Mouse (Mus musculus) common myeloid progenitor, adult 5-6 weeks (primary cell): ENCODE results near the gene Ppil3. TPM values are rescaled to one million over a fixed set of nuclear protein-coding genes. Genes with fewer than 3 reads are reported as not detected.

Experiments used
- ATAC-seq: replicated peaks from 2 replicates; pipeline ENCODE4 v1.8.0; 2016; ENCODE audit warnings: low read depth, mild to moderate bottlenecking, moderate TSS enrichment, inconsistent platforms; ENCODE audit not compliant: poor library complexity, severe bottlenecking
- total RNA-seq: library from RNA; stranded (forward); fragments of 200-1000, 187-1606 nt; gene quantifications from 2 replicates; pipeline ENCODE4 v1.2.3, GENCODE M21; 2017

Ppil3 gene
- 71.3 and 86.1 TPM in 2 replicates for total RNA-seq

DNA sequence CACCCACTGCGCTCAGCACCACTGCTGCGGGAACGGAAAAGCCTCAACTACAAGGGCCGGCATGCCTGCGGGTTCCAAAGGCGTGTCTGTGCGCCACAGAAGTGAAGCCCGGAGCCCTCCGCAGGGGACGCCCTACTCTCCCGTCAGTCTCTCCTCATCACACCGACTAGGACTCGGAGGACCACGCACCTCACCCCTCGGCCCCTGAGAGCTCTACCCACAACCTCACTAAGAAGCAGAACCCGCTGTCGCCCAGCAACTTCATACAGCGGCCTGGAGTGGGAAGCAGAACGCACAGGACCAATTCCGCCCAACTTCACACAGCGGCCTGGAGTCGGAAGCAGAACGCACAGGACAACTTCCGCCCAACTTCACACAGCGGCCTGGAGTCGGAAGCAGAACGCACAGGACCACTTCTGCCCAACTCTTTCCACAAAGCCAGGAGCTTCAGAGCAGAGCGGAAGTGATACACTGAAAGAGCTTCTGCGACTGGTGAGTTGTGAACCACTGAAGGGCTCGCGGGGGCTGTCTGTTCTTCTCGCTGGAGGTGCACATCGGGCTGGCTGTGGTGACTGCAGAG is at the start of gene Ppil3, which contains the start of gene Nif3l1:
TSS of gene Ppil3 (minus strand) at position 344 of the 580 bp plus-strand sequence.
TSS of gene Nif3l1 (plus strand) at position 9 of the 580 bp plus-strand sequence.
- ATAC-seq = peak; percentile 93

DNA sequence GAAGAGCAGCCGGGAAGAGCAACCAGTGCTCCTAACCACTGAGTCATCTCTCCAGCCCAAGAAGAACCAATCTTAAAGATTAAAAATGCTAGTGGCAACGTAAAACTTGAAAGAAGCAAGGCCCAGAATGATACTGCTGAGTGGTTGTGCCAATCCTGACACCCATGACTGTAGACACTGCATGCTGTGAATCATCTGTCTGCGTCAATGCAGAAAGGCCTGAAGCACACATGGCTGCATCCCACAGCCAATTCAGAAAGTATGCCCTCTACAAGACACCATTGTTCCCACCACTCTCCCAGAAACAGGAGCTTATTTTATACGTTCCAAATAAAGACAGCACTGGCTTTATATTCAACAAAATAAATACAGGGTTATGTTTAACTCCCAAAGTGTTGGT is 37.4 kb upstream of the Ppil3 start:
- no peak for ATAC-seq

DNA sequence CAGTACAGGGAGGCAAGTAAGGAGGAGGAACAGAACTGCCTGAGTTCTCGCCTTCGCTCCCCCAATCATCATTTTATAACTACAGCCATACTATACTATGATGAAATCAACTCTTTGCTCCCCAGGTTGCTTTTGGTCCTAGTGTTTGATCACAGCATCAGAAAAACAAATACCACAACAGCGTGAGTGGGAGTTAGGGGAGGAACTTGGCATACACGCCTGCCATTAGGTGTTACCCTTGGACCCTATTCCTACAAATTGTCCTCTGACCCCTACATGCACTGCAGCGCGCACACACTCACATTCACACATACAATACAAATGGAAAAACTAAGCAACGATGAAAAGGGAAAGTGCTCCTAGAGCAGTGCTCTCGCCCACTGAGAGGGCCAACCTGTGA is 30.4 kb upstream of the Ppil3 start:
- ATAC-seq = no peak

DNA sequence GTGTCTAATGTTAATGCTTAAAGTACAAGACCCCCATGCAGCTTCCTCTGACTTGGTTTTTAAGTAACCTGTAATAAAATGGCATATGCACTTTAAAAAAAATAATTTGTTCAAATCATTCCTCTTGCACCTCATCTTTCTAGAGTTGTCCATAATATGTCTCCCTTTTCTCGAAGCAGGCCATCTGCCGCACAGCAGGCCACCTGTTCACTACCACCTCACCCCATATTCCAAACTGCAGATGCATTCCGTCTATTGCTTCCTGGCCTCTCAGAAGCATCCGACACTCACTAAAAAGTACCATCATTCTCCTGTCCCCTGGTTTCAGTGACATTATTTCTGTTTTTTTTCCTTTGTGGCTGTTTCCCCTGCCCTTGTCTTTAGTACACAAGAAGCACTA is 20.3 kb upstream of the Ppil3 start:
- no peak for ATAC-seq

DNA sequence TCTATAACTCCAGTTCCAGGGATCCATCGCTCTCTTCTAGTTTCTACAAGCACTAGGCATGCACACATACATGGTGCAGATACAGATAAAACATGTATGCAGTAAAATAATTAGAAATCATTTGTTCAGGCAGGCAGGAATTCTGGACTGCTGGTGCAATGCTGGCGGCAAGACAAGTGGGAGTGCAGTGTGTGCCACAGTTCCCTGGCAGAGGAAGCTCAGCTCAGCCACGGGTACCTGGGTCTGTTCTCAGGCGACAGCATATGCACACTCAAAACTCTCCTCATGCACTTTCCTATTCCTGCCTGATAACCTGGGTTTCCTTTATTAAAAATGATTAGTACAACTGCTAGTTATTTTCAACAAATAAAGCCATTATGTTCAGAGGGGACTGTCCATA is 19.8 kb upstream of the Ppil3 start:
- no peak for ATAC-seq

DNA sequence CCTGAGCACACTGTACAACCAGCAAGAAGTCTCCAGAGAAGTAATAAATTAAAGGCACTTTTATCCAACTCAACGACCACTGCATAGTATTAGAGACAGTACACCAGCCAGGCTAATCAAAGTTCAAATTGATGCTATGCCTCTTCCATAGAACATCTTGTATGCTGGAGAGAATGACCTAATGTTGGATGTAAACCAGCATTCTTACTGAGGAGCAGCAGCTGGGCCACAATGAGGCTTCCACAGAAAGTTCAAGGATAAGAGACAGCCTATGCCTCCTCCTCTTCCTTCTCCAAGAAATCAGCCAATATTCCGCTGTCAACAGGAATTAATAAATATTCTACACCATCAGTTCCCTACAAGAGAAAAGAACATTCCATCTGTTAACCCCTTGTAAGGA is 18.6 kb upstream of the Ppil3 start:
- ATAC-seq = no peak

DNA sequence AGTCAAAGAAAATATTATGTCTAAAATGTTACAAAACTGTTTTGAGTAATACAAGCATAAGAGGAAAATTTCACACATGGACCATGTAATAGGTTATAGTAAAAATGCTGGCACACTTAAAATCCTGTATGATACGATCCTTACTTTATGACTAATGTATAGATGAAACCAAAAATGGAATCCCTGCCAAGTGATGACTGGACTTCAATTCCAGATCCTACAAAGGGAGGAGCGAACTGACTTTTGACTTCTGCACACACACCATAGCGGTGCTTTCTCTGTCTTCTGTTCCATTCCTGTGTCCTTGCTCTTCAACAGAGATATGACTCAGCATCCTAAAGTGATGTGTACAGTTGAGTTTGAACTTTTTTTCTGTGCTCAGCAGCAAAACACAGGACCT is 15.3 kb upstream of the Ppil3 start:
- no peak for ATAC-seq

DNA sequence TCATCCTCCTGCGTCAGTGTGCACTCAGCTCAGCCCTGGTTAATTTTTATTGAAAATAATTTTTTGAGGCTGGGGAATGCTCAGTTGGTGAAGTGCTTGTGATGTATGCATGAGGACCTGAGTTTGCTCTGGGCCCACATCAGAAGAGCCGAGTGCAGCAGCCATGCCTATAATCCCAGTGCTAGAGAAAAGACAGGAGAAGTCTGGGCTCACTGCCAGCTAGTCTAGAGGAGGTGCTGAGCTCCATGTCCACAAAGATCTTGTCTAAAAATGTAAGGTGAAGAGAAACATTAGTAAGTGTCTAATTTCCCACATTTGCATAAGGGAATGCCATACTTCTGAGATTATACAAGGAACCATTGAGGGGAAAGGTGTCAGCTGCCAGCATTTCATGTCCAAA is 13.6 kb upstream of the Ppil3 start:
- ATAC-seq = no peak

DNA sequence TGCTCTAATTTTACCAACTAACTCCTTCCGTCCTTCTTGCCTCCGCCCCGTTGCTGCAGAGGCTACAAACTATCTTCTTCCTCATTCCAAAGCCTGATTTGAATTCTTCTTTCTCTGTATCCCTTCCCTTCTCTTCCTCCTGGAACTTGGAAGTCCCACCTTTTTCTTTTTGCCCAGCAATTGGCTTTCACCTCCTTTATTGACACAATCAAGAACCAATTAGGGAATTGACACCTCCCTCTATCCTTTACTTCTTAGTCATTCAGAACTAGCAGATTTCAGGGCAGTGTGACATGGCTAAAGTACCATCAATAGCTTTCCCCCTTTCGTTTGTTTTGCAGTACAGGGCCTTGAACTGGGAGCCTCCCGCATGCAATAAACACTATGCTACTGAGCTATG is 12.9 kb upstream of the Ppil3 start:
- ATAC-seq = no peak

DNA sequence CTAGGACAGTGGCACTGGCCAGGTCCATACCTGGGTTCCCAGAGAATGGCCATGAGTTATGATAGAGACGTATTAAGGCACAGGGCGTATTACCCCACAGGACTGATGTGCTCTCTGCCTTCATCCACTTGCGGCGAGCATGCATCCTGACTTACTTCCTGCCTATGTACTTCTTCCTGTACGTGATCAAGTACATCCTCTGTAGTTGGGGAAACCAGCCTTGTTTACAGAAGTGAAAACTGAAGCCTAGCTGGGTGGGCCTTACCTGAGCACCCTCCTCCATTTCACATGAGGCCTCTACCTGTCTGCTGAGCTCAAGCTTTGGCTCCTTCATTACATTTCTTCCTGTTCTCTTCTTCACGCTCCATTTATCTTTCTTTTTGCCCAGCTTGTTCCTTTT is 9.0 kb upstream of the Ppil3 start:
- no peak for ATAC-seq

DNA sequence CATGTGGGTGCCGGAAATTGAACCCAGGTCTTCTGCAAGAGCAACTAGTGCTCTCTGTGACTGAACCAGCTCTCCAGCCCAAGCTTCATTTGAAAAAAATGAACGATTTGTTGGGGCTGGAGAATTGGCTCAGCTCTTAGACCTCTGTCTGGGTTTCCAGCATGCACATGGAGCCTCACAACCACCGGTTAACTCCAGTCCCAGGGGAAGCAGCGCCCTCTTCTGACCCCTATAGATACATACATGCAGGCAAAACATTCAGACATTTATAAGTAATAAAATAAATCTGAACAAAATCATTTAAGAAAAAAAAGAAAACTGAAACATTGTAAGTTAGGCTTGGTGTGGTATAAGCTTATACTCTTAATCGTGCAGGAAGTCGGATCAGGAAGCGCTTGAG is 3.1 kb upstream of the Ppil3 start:
- no peak for ATAC-seq

DNA sequence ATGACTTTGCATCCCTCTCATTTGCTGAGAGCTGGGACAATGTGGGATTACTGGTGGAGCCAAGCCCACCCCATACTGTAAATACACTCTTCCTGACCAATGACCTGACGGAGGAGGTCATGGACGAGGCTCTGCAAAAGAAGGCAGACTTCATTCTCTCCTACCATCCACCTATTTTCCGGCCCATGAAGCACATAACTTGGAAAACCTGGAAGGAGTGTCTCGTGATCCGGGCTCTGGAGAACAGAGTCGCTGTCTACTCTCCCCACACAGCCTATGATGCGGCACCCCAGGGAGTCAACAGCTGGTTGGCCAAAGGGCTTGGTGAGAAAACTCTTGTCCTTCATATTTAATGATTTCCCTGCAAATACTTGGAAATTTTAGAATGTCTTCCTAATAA is 2.5 kb upstream of the Ppil3 start:
- ATAC-seq = no peak

DNA sequence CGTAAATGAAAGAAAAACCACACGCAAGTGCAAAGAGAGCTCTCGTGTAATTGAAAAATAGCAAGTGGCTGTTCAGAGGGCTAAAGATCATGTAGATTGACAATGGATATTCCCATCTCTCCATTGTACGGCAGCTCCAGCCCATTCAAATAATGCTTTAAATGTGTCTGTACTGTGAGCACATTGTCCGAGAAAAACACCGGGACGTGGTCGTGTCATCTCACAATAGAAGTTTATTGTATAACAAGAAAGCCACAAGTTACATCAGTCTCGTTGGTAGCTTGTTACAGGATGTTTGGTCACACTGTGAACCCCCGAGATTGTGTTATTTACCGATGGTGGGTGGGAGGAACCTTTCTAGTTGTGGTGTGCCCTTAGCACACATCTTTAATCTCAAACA is 575 bp upstream of the Ppil3 start:
- ATAC-seq = no peak

DNA sequence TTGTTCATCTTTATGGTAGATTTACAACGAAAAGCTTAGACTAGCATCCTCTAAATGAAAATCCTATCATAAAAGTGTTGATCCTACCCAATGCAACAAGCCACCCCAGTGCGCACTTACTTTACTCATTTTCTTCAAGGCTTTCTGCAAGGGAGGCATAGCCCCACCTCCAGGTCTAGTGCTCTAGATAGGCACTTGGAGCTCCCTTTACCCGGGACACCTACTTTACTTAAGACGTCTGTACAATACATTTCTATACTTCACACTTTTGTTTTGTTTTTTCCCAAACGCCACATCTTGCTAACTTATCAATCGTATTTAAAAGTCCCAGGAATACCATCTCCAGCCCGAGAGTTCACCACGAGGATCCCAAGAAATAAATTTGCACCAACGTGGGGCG is 595 bp downstream of the Ppil3 start:
- ATAC-seq = no peak

DNA sequence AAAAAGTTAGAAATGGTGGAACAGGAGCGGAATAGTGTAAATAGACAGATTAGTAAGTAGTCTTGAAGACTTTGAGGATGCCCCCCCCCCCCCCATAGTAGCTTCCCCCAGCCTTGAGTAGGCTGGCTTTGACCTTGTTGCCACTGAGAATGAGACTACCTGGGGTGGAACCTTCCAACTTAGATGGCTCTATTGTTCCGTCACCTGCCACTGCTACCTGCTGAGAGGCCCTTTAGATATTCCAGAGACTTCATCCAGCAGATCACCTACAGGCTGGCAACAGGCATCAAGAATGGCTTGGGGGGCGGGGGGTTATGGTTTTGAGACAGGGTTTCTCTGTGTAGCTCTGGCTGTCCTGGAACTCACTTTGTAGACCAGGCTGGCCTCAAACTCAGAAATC is 20.7 kb downstream of the Ppil3 start:
- no peak for ATAC-seq

DNA sequence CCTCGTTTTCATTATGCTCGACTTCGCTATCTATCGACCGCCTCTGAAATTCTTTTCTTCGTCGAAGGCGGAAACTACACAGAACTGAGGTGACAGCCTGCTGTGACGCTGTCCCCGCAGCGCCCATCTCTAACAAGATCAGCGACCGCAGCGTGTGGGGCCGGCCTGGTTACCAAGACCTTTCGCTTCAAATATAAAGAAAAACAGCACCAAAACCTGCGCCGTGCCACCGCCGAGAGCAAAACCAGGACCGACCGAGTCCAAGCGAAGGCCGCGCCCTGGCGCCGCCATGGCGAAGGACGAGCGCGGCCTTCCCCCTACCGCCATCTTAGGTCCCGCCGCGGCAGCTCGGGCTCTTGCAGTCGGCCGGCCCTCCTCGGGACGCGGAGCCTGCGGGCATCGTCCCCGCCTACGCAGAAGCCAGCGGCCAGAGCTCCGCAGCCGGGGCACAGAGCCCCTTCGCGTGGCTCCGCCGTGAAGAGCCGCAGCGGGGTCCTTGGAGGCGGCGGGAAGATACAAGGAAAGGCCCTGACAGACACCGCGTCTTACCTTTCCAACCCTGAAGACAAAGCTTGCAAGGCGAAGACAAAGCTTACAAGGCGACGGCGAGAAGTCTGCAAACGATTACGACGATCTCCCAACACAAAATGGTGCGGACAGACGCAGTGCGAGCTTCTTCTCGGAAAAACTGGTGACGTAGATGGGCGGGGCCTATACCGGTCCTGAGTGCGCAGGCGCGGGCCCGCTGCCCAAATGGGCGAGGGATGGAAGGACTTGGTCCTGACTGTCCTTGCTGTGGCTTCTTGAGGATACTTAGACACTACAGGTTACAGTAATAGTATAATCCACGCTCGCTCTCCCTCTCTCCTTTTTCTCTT is 21.7 kb downstream of the Ppil3 start, which contains the start of gene Clk1:
TSS of gene Clk1 (minus strand) at position 696 of the 878 bp plus-strand sequence.
- ATAC-seq = peak; percentile 75

DNA sequence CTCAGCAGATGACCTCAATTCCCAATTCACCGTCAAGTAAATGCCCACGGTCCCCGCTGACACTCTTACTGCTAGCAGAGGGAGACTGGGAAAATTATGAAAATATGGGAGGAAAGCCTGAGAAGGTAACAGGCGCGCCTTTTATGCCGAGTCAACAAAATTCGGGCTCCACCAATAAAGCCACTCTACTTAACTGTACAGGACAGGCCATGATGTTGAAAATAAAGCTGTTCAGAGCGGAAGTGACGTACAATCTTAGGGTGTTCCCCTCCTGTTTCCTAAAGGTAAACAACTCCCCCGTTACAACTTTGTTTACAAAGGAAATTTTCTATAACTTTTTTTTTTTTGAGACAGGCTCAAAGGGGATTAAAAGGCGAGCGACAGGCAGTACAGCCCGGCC is 22.4 kb downstream of the Ppil3 start:
- ATAC-seq = peak; percentile 64

DNA sequence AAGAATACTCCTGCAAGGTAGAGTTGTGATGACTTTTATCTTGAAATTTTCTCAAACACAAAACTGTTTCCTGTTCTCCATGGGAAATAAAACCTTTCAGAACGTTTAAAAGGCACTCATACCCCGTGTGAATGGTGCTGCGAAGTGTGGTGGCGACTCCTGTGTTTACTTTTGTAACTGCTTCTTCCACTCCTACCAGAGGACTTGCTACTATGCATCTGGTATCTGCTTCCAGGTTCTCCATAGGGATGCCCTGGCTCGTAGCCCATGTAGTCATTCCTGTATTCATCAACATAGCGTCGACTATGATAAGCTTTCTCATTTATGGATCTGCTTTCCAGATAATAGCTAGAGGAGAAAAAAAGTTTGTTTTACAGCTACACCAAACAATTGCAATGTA is 24.3 kb downstream of the Ppil3 start:
- no peak for ATAC-seq

DNA sequence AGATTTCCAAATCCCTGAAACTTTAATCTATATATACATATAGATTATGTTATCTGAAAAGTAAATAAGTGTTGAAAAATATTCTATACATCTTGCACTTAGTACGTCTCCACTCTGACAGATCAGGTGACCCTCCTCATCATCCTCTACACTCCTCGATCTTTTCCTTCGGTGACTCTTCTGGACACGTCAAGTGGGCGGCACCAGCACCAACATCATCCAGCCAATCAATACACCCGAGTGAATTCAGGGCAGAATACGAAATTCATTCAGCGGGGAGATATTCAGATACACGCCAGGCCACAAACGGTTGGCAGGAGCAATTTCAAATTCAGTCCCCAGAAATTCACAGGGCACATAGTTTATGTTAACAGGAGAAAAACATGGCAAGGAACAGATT is 25.3 kb downstream of the Ppil3 start:
- no peak for ATAC-seq

DNA sequence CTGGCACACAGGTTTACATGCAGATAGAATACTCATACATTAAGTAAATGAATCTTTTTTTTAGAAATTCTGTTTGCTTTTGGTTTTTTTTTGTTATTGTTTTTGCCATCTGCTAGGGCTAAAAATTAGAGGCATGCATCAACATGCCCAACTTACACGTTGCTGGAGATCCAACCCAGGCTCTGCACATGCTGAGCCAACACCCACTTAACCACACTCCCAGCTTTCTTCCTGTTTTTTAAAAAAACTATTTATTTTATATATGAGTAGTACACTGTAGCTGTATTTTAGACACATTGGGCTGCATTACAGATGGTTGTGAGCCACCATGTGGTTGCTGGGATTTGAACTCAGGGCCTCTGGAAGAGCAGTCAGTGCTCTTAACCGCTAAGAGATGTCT is 29.2 kb downstream of the Ppil3 start:
- peak; percentile 50 for ATAC-seq

DNA sequence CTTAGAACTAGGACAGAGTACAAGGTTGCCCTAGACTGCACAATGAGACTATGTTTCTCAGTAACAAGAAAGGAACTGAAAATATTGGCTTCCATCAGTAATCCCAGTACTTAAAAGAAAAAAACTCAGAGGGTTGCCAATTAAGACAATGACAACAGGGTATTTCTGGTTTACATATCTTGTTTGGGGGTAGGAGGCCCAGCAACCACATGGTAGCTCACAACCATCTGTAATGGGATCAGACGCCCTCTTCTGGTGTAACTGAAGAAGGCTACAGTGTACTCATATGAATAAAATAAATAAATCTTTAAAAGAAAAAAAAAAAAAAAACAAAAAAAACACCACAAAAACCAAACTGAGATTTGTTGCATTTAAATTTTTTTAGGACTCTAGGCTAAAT is 29.8 kb downstream of the Ppil3 start:
- no peak for ATAC-seq

DNA sequence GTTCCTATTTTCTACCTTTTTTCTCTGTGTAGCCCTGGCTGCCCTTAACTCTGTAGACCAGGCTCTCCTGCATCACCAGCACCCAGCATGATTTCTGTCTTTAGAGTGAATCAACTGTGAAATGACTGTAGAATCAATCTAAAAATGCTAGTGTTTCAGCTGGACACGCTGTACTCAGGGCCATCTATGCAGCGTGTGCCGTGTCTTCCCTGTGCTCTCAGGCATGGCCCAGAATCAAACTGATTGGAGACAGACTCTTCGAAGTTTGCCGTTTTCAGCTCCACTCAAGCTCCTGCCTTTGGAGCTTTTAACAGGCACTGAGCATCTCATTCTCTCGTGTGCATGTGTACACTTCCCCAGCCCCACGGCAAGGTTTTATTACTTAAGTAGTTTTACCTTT is 34.5 kb downstream of the Ppil3 start:
- ATAC-seq = no peak
